Mouse (Mus musculus) erythroblast, embryonic 14.5 days (primary cell): ENCODE measurements around the gene Speg.

ENCODE experiments used
- GATA1 ChIP-seq: IDR thresholded peaks from 2 replicates; pipeline ENCODE4 v1.6.1; 2012; ENCODE audit warnings: low read length, inconsistent platforms, mixed read lengths
- TAL1 ChIP-seq: IDR thresholded peaks from 3 replicates; pipeline ENCODE4 v1.6.1; 2012; ENCODE audit warnings: low read length, inconsistent platforms, mixed read lengths

DNA sequence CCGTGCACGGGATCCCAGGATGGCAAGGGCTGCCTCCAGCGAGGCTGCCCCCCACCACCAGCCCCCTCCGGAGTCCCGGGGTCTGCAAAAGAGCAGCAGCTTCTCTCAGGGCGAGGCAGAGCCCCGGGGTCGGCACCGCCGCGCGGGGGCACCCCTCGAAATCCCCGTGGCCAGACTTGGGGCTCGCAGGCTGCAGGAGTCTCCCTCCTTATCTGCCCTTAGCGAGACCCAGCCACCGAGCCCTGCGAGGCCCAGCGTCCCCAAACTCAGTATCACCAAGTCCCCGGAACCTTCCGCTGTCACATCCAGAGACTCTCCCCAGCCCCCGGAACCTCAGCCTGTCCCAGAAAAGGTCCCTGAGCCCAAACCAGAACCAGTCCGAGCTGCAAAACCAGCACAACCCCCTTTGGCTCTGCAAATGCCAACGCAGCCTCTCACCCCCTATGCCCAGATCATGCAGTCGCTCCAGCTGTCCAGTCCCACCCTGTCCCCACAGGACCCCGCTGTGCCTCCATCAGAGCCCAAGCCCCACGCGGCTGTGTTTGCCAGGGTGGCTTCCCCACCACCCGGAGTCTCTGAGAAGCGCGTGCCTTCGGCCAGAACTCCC lies 47.2 kb downstream of the Speg start:
- TF ChIP-seq TAL1 (no peak), GATA1 (no peak)
